Mouse (Mus musculus) Patski (cell line): ENCODE data around the gene Gorab. TPM values are rescaled to one million over a fixed set of nuclear protein-coding genes. Genes with fewer than 3 reads are reported as not detected.

Experiments
- ATAC-seq: fragments of 100-300 bp; one replicate; pipeline ENCODE4 v1.8.0; 2021
- CTCF ChIA-PET: fragments of 350-600 bp; sonication (Branson Sonifier 250); formaldehyde crosslinking; loops from one replicate; lab custom pipeline; 2022; ENCODE audit warnings: inconsistent platforms; lab: Charles Lee
- POLR2A ChIA-PET: fragments of 350-600 bp; sonication (Branson Sonifier 250); formaldehyde crosslinking; loops from one replicate; lab custom pipeline; 2022; ENCODE audit warnings: antibody characterized with exemption, inconsistent platforms; lab: Charles Lee
- DNase-seq: peaks from one replicate; pipeline ENCODE4 v3.0.0-alpha.2; 2011; ENCODE audit warnings: low read depth, low spot score
- H3K27me3 ChIP-seq: fragments of 371-371 bp; one replicate; pipeline ENCODE4 v1.5.1; 2021
- CTCF ChIP-seq: fragments of 100-300 bp; IDR thresholded peaks from one replicate; pipeline ENCODE4 v1.5.1; 2021
- in situ Hi-C: fragments of 300-500 bp; cut with MboI; formaldehyde crosslinking; loops from 3 replicates; pipeline ENCODE4 v1.11.1; 2018; ENCODE audit warnings: low pct_unique_long_range_greater_than_20kb, mixed read lengths
- polyA plus RNA-seq: library from polyadenylated mRNA; unstranded; gene quantifications from one replicate; pipeline ENCODE4 v1.2.3, GENCODE M21; 2021

The Gorab gene
- polyA plus RNA-seq, 1 experiment from 2014 or later, result 22.4 TPM

DNA sequence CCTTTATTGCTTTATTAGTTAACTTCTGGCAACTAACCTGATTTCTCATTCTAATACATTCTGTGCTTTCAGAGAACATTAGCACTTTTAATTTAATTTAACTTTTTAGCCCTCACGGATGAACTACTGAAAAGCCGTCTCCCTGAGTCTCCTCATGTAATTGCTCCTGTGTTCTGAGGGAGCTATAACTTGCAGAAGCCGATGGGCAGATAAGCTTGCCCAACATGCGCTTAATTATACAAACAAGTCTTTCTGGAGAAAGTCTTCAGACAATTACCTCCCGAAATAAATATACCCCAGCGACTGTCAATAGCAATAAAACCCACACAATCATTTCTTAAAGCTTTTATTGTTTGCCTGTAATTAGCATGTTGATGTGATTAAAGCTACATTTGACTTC lies 45.7 kb downstream of the Gorab start:
- POLR2A ChIA-PET, result interaction anchor here (1.0 kb wide), 1 partner anchor 217 kb away, joined by 3 read pairs; no protein-coding TSS in a partner anchor
- DNase-seq, result no peak
- peaks cover 9% of the 10 kb centered on the region for H3K27me3 ChIP-seq
- in situ Hi-C loops, result no loop called here
- TF ChIP-seq CTCF, result no peak
- no peak for ATAC-seq
- CTCF ChIA-PET, result interaction anchor here (0.9 to 1.0 kb wide), 2 partner anchors 11 to 16 kb away, joined by 3 to 4 read pairs; no protein-coding TSS in a partner anchor

- ChIA-PET POLR2A (no interaction called here), CTCF (no interaction called here)
- peaks cover 9% of the 10 kb centered on the region for H3K27me3 ChIP-seq
- no peak for TF ChIP-seq CTCF
- in situ Hi-C loops, result no loop called here
- ATAC-seq, result no peak
- DNase-seq, result no peak
These were observed 47.3 kb downstream of the Gorab start for GRCm38 (mm10) chr1:163356167-163356566.

GRCm38 (mm10) chr1:163355626-163356156 lies 47.8 kb downstream of the Gorab start:
- in situ Hi-C loops, result no loop called here
- DNase-seq (no peak), ATAC-seq (no peak)
- CTCF ChIA-PET, result no interaction called here
- POLR2A ChIA-PET, result no interaction called here
- TF ChIP-seq CTCF, result no peak
- H3K27me3 ChIP-seq, result peaks cover 9% of the 10 kb centered on the region

DNA sequence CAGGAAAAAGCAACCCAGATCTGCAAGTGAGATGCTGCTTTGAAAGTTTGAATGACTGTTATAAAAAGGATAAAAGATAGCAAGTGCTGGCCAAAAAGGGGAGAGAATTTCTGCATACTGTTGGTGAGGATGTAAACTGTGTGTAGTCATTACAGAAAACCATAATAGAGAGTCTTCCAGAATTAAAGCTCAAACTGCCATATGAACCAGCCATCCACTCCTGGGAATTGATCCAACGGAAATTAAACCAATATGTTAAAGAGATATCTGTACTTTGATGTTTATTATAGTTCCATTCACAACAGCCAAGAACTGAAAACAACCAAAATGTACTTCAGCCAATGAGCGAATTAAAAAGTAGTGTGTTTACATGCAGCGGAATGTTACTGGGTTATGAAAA lies 52.5 kb downstream of the Gorab start:
- POLR2A ChIA-PET, result no interaction called here
- in situ Hi-C loops, result no loop called here
- DNase-seq, result no peak

GRCm38 (mm10) chr1:163345541-163345940 lies 57.9 kb downstream of the Gorab start:
- POLR2A ChIA-PET, result no interaction called here
- ATAC-seq (no peak), DNase-seq (no peak)
- no peak for TF ChIP-seq CTCF
- CTCF ChIA-PET, result no interaction called here
- in situ Hi-C loops, result no loop called here
- H3K27me3 ChIP-seq, result peaks cover 9% of the 10 kb centered on the region

More for the DNA sequence above, 52.5 kb downstream of the Gorab start:
- no peak for ATAC-seq
- TF ChIP-seq CTCF, result no peak
- peaks cover 13% of the 10 kb centered on the region for H3K27me3 ChIP-seq
- CTCF ChIA-PET, result interaction anchor here (1.0 kb wide), 1 partner anchor 317 kb away, joined by 3 read pairs; no protein-coding TSS in a partner anchor

- TF ChIP-seq CTCF, result peak; percentile 48
- in situ Hi-C loops, result no loop called here
- ChIA-PET CTCF (no interaction called here), POLR2A (no interaction called here)
- ATAC-seq (no peak), DNase-seq (no peak)
- H3K27me3 ChIP-seq, result peaks cover 4% of the 10 kb centered on the region
These were observed 58.5 kb downstream of the Gorab start for GRCm38 (mm10) chr1:163344931-163345330.

DNA sequence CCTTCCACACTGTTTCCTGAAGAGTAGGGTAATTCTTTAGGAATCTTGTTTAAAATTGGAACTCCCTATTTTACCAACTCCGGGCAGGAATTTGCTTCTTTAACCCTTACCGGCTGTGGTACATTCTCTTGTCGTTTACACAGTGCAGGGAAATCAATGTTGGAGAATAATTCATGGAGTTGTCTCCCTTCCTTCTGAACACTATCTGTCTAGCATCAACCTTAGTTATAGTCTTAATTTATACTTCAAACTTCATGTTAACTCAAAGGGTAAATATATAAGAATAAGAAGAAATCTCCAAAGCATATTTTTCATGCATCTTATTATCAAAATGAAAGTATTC lies 64.3 kb downstream of the Gorab start:
- no peak for ATAC-seq
- TF ChIP-seq CTCF, result no peak
- DNase-seq, result no peak
- POLR2A ChIA-PET, result no interaction called here
- in situ Hi-C loops, result no loop called here
- no peaks in the 10 kb centered on the region for H3K27me3 ChIP-seq
- CTCF ChIA-PET, result no interaction called here

DNA sequence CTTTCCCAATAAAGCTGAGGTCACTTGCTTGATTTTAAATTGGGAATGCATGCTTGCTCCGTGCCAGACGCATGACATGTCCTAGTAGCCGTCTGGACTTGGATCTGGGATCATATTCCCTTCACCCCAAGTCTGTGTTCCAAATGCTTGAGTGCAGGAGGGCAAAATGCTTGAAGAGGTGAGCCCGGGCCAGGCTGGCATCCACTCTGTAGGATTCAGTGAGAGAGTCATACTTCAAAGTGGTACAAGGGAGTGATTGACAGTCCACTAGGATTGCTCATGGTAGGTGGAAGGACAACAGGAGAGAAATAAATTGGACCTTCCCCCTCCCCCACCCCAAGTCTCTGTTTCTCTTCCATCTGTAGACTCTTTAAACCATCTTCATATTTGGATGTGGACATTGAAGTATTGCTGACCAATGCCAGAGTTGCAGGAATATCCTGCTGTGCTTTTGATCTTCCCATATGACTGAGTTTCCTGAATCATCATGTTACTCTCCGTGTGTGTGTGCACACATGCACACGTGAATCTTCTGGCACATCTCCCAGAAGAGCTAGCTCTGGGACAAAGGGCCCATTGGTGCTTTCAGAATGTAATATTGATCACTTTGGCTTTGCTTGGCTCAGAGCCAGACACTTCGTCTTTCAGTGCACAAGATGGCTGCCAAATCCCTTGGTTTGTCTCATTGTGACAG lies 64.8 kb downstream of the Gorab start:
- H3K27me3 ChIP-seq, result no peaks in the 10 kb centered on the region
- ChIA-PET CTCF (no interaction called here), POLR2A (no interaction called here)
- in situ Hi-C loops, result no loop called here
- ATAC-seq (no peak), DNase-seq (no peak)
- TF ChIP-seq CTCF, result no peak

DNA sequence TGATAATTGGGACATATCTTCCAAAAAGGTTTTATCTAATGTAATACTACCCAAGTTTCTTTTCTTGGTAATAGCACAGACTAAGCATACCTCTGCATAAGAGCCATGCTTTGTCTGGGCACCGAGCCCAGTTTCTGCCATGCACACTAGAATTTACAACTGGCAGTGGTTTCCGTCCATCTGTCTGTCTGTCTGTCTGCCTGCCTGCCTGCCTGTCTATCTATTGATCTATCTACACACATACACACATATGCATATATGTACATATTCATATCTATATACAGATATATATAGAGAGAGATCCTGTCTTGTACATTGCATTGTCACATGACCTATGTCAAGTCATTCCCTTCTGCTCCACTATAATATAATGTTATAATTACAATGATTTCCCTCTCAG lies 65.6 kb downstream of the Gorab start:
- POLR2A ChIA-PET, result no interaction called here
- ATAC-seq (no peak), DNase-seq (no peak)
- CTCF ChIA-PET, result no interaction called here
- in situ Hi-C loops, result no loop called here
- no peak for TF ChIP-seq CTCF
- no peaks in the 10 kb centered on the region for H3K27me3 ChIP-seq

Other genes with a start within 250 kb of the Gorab start
- 0.04 TPM for gene Prrx1, start 90.0 kb downstream of the Gorab start, polyA plus RNA-seq